Mouse (Mus musculus): ENCODE measurements around the gene Adamts13. TPM values are rescaled to one million over a fixed set of nuclear protein-coding genes. Genes with fewer than 3 reads are reported as not detected.

Adamts13 gene
- polyA plus RNA-seq, 1 experiment: 0.04 TPM

DNA sequence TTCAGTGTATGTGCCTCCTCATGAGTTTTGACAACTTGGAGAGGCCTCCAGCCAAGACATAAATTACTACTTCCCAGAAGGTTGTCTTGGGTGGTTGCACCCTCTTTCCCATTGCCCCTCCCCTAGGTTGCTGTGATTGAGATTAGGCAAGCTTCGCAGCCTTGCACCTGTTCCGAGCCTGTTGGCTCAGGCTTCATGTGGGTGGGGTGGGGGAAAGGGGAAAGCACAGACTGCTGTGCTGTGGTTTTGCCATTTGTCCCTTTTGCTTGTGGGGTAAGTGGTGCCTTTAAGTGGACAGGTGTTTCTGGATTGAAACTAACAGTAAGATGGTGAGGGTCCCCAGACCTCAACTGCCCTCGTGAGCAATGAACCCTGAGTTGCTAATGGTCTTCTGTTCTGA, 62.8 kb downstream of the Adamts13 start:
- no peak for DNase-seq (ENCODE audit: low read depth)

DNA sequence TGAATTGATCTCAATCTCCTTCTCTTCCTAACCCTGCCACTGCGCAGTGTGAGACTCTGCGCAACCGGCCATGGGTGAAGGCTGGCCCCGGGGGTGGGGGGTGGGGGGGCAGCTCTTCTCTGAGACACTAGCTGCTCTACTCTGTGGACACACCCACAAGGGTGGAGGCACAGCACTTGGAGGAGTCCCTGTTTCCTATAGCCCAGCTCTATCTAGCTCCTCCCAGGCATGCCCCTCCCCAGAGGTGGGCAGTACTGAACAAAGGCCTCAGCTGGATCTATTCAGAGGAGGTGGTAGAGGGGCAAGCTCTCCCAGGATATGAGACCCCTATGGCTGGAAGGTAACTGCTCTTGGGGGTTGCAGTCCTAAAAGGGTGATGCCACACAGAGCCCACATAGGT, 63.8 kb downstream of the Adamts13 start:
- no peak for DNase-seq (ENCODE audit: low read depth)

GRCm38 (mm10) chr2:27038596-27038995, 65.4 kb downstream of the Adamts13 start:
- no peak for DNase-seq (ENCODE audit: low read depth)

DNA sequence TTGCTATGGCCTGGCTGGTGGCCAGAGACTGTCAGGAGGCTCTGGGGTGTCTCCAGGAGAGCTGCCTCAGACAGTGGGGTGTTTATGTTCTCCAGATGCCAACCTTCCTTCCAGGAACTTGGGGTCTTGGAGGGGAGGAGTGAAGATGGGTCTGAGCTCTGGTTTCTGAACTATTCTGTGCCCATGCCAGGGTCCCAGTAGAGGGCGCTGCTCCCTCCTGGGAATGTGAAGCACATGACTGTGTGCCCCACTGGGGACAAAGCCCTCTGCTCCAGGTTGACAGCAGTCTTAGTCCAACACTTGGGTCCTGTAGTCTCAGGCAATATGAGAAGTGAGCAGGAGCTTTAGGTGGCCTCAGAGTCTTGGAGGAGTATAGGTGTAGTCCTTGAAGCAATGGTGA, 66.1 kb downstream of the Adamts13 start:
- DNase-seq (ENCODE audit: low read depth): no peak

GRCm38 (mm10) chr2:27042131-27042844, 69.1 kb downstream of the Adamts13 start:
- DNase-seq (ENCODE audit: low read depth): peak; percentile 95

- no peak for DNase-seq (ENCODE audit: low read depth)
Observed at GRCm38 (mm10) chr2:27043461-27043860, 70.2 kb downstream of the Adamts13 start.

- no peak for DNase-seq (ENCODE audit: low read depth)
Observed at GRCm38 (mm10) chr2:27044166-27044565, 71.0 kb downstream of the Adamts13 start.

GRCm38 (mm10) chr2:27044641-27045040, 71.4 kb downstream of the Adamts13 start:
- no peak for DNase-seq (ENCODE audit: low read depth)

- DNase-seq (ENCODE audit: low read depth): no peak
Observed at GRCm38 (mm10) chr2:27045979-27046770, 73.0 kb downstream of the Adamts13 start.

- no peak for DNase-seq (ENCODE audit: low read depth)
Observed at GRCm38 (mm10) chr2:27049408-27049807, 76.2 kb downstream of the Adamts13 start.

DNA sequence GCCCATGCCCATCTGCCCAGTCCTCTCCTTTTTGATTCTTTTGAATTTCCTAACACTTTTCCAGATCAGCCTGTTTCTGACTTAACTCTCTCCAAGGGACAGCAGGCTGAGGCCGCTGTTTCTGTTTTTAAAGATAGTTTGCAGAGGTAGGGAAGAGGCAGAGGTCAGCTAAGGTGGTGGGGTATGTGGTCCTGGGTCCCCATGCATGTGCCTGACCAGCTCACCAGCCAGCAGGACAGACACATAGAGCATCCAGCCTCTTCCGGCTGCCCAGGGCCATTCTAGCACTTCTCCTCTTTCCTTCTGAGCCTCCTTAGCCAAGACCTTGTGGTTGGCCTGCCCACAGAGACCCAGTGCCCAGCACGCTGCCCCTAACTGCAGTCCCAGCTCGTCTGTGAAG, 85.0 kb downstream of the Adamts13 start:
- DNase-seq (ENCODE audit: low read depth): no peak

DNA sequence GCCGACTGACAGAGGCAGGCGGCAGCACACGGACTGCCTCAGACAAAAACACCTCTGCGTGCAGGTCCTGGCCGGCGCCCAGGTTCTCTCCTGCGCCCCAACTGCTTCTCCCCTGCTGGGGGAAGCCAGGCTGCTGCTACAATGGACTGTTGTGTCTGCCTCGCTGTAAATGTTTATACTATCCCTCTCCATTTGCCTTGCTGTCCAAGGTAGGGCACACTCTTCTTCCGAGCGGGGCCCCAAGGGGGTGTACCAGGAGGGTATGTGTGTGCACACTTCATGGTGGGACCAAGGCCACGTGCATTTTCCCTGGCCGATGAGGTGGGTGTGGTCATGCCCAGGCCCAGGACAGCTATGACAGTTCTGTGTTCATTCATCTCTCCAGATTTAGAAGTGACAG, 85.5 kb downstream of the Adamts13 start:
- no peak for DNase-seq (ENCODE audit: low read depth)

DNA sequence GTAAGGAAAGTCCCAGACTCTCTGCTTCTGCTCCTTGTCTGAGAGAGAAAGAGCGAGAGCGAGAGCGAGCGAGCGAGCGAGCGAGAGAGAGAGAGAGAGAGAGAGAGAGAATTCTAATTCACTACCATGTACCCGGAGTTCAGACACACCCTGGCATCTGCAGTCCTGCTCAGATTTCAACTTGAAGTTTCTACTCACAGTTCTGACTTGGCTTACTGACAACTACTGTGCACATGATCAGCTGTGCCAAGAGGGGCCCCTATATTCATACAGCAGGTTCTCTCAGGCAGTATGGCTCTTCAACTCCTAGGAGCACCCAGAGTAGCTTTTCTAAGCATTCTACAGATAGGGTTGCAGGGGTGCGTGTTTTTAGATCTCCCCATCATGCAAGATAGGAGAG, 86.0 kb downstream of the Adamts13 start:
- no peak for DNase-seq (ENCODE audit: low read depth)

Other genes with a start within 250 kb of the Adamts13 start
- 13.0 and 17.6 TPM in 2 replicates for gene Abo, start 108.4 kb upstream of the Adamts13 start, polyA plus RNA-seq (2012; rRNA removed)
- gene Surf6, start 70.5 kb upstream of the Adamts13 start, polyA plus RNA-seq (2012; rRNA removed): 11.4 and 14.5 TPM in 2 replicates
- 58.8 and 66.0 TPM in 2 replicates for gene Med22, start 62.7 kb upstream of the Adamts13 start, polyA plus RNA-seq (2012; rRNA removed)
- gene Rpl7a, start 62.7 kb upstream of the Adamts13 start, polyA plus RNA-seq (2012; rRNA removed): 845 and 916 TPM in 2 replicates
- 26.7 and 27.8 TPM in 2 replicates for gene Surf2, start 57.0 kb upstream of the Adamts13 start, polyA plus RNA-seq (2012; rRNA removed)
- gene Surf1, start 56.9 kb upstream of the Adamts13 start, polyA plus RNA-seq (2012; rRNA removed): 63.5 and 64.5 TPM in 2 replicates
- gene Surf4, start 39.5 kb upstream of the Adamts13 start, polyA plus RNA-seq (2012; rRNA removed): 357 and 417 TPM in 2 replicates
- 0.80 and 0.95 TPM in 2 replicates for gene Stkld1, start 39.4 kb upstream of the Adamts13 start, polyA plus RNA-seq (2012; rRNA removed)
- gene Rexo4, start 9.0 kb upstream of the Adamts13 start, polyA plus RNA-seq (2012; rRNA removed): 26.9 and 30.2 TPM in 2 replicates
- 76.2 and 90.6 TPM in 2 replicates for gene Cacfd1, start 36.5 kb downstream of the Adamts13 start, polyA plus RNA-seq (2012; rRNA removed)
- gene Slc2a6, start 54.6 kb downstream of the Adamts13 start, polyA plus RNA-seq (2012; rRNA removed): 2.3 and 3.6 TPM in 2 replicates
- gene Mymk, start 98.8 kb downstream of the Adamts13 start, polyA plus RNA-seq (2012; rRNA removed): 0.11 and 0.18 TPM in 2 replicates
- 8.1 and 12.6 TPM in 2 replicates for gene Adamtsl2, start 106.0 kb downstream of the Adamts13 start, polyA plus RNA-seq (2012; rRNA removed)
- gene Fam163b, start 169.1 kb downstream of the Adamts13 start, polyA plus RNA-seq (2012; rRNA removed): 0.06 and 0.11 TPM in 2 replicates
- 0.36 and 0.49 TPM in 2 replicates for gene Dbh, start 191.8 kb downstream of the Adamts13 start, polyA plus RNA-seq (2012; rRNA removed)

Data from gonadal fat pad, adult 2 months (tissue).